Mouse (Mus musculus) kidney, adult 8-10 months (tissue): ENCODE results near the gene Crebrf.
A peak's percentile ranks its signal among the peaks of the same experiment; 100 is the strongest.

Source experiments
- DNase-seq, 2 experiments: peaks; one replicate each; pipeline ENCODE4 v3.0.0; 2022

The Crebrf gene

DNA sequence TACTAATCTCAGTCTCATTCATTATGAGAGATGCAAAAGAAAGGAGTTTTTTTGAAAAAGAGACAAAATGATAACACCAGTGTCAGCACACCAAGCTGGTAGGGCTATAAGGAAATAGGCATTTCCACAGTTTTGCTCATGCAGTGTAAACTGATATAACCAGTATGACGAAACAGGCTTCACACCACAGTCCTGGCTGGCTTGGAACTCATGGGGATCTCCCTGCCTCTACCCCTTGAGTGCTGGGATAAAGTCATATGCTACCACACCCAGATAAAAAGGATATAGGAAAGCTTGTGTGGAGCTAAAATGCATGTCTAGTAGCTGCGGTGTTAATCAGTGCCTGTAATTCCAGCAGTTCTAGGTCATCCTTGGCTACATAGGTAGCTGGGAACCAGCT, 64.0 kb downstream of the Crebrf start:
- DNase-seq, result no peak

DNA sequence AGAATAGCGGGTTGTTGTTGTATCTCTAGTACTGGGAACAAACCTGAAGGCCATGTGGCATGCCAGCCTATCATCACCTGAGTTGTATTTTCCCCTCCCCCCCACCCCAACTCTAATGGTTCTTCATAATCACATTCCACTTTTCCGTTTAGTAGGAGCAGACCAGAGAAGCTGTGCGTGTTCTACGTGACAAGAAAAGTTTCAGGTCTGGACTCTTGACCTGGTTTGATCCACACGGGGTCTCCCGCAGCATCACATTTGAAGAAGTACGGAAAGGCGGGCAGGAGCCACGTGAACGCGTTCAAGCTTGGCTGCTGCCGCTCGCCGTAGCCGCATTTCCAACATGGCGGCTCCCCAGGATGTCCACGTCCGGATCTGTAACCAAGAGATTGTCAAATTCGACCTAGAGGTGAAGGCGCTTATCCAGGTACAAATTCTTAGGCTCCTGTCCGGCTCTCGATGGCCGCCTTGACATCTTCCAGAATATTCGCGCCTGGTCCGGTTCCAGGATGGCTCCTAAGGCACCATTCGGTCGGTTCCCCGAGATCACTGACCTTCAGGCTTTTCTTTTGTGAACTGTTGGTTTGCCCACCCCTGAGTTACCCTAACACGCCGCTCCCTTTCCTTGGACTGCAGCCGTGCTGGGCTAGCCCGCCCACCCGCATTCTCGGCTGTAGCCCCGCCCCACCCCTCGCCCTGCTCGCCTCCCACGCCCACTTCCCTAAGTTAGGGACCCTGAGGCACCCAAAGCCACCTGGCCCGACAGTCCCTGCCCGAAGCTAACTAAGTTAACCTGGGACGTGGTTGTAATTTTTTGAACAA, 65.5 kb downstream of the Crebrf start, which contains the start of gene Bnip1:
Gene Bnip1 (plus strand): TSS at position 317 of the 822 bp plus-strand sequence.
- DNase-seq, result peak; percentile 65 to 83

DNA sequence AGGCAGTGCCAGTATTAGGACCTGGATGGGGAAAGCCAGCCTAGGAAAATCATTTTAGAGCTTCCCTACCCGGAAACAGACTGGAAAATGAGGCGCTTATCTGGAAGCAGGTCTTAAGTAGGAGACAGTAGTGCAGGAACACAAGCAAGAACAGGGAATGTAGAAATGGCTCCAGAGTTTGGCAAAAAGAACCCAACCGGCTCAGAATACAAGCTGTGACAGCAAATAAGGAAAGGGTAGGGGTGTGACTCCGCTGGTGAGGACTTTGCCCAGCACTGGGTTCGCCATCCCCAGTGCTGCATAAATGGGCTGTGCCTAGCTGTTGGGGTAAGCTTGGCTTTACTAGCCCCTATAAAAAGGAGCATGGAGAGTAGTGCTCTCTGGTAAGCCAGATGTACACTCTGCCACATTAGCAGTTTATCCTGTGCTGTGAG, 66.2 kb downstream of the Crebrf start:
- peak; percentile 23 to 31 for DNase-seq

DNA sequence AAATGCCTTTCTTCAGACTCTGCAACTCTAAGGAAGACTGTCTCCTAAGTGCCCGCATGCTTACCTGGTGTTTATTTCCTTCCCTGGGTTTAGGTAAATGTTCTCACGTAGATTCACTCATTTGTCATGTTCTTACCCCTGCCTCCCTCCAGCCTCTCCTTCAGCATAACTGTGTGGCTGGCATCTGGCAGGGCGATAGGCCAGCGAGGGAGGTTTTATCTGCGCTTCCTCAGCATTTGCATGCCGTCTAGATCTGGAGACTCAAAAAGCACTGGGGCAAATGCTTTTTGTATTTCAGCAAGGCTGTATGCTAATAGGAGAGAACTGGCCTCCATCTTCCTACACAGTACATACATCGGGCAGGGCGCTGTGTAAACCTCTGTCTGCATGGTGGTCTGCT, 69.1 kb downstream of the Crebrf start:
- DNase-seq, result no peak

DNA sequence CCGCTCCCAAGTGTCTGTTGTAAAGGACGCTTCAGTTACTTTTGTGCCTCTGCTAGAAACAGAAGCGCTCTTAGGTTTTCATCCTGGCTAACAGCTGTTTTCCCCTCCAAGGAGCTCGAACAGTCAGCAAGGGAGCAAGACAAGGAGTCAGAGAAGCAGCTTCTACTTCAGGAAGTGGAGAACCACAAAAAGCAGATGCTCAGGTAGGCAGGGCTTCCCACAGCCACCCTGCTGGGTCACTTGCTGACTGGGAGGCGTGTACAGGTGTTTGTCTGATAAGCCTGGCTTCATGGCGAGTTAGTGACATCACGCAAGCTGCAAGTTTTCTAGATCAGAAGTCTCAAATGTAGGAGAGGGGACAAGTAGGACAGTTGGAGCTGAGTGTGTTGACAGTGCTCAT, 71.1 kb downstream of the Crebrf start:
- DNase-seq, result no peak

DNA sequence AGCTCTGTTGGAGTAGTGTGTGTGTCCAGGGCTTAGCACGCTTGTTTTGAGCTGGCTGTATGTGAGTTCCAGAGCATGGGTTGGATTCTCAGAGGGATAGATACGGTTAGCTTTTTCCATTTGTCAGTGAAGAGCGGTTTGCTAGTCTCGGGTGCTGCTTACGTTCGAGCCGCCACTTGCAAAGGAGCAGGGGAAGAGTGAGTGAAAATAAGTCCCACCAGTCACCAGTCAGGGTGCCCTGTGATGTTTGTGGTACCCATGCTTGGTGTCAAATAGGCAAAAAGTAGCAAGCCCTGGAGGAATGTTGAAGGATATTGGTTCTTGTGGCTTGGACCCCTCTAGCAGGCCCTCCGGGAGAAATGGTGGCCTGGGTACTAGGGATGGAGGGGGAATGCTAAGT, 73.5 kb downstream of the Crebrf start:
- no peak for DNase-seq

DNA sequence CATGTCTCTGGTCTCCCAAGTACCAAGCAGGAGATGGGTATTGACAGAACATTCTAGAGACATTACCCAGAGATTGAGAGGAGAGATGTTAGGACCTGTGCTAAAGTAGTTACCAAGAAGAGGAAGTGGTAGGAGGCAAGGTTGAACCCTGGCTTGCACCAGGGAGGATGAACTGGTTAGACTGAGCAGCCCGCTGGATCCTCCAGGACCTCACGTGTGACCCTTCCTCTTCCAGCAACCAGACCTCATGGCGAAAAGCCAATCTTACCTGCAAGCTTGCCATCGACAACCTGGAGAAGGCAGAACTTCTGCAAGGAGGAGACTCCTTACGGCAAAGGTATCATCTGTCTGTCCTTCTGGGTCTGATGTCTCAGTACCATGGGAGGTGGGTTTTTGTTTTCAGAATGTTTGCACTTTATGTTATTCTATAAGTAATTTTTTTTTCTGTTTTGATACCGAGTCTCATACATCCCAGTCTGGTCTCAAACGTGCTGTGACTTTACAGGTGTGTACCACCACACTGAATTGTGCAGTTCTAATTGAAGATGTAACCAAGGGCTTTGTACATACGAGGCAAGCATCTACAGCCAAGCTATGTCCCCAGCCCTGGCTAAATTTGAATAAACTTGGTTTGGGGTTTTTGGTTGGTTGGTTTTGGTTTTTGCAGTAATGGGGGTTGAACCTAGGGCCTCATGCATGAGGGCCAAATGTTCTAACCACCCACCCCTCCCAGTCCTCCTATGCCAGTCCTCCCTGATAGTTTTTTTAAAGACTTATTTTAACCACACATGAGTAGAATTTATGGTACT, 74.2 kb downstream of the Crebrf start:
- no peak for DNase-seq

DNA sequence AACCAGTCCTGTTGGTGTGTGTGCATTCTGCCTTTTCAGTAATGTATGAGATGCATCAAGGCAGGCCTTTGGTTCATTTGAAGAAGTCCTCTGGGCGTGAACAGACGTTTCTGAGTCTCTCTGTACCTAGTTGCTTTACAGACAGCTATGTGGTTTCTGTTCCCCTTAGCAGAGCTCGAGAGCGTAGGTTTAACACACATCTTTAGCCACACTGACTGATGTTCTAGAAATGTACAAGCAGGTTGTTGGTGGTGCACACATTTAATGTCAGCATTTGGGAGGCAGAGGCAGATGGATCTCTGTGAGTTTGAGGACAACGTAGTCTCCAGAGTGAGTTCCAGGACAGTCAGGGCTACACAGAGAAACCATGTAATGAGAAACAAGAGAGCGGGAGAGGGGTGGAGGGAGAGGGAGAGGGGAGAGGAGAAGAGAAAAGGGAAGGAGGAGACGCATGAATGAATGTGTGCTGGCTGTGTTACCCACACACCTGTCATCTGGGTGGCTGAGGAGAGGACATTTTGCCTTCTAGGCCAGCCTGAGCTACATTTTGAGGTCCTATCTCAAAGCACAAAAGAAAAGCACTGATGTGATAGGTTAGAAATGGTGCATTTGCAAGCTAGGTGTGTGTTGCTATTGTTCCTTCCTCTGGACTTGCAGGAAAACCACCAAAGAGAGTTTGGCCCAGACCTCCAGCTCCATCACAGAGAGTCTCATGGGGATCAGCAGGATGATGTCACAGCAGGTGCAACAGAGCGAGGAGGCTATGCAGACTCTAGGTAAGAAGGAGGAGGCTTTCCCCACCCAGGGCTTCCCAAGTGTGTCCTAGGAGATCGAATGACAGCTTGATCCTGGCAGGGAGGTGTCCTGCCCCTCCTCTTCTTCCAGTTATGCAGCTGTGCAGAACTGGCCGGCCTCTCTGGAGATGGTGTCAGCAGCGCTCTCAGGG, 75.1 kb downstream of the Crebrf start:
- no peak for DNase-seq

DNA sequence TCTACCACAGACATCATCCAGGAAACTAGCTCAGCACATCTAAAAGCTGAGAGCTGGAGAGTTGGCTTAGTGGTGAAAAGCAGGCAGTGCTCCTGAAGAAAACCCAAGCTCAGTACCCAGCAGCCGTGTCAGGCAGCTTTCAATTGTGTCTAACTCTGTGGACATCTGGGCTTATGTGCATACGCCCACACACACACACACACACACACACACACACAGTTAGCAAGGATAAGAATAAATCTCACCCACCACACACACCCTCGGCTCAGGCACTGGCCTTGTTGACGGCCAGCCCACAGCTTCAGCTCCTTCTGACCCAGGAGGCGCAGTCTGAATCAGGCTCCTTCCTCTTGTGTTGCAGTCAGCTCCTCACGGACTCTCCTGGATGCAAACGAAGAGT, 76.1 kb downstream of the Crebrf start:
- DNase-seq, result no peak

DNA sequence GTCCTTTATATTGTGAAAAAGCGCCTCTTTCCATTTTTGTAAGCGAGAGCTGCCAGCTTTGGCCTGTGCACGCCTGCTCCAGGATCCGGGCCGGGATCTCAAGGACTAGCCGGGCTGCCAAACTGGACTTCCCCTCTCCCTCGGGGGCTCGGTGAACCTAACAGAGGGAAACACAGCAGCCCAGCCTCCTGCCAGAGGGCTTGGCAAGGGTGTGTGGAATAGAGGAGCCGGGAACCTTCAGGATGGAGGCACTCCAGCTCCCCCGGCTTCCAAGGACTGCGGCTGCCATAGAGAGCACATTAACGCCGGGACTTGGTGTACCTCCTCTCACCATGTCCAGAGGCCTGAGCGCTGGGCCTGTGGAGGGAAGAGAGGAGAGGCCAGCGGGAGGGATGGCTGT, 76.6 kb downstream of the Crebrf start:
- no peak for DNase-seq

DNA sequence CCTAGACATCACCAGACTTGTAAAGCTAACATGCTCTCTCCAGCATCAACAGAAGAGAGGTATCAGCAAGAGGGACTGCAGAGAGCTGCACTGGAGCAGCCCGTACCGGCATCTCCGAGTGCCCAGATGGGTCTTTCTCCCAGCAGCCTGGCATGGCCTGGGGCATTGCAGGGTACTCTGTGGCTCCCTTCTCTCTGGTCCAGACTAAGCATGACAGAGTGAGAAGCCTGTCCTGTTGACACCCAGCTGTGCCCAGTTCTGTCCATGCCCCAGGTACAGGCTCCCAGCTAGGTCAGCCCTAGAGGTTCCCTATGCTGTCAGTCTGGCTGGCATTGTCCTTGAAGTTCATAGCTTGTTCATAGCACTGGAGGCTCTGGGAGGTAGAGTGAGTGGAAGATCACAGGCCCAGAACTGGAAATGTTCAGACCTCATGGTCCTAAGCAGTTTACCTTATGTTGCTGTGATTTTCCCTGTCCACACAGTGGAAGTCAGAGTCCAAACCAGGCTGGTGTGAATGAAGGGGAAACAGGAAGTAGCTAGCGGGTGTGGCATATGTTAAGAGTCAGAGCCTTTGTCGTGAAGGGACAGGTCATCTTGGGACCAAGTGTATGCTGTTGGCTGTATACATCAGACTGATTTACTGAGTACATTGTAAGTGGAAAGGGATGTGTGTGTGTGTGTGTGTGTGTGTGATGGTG, 77.8 kb downstream of the Crebrf start:
- DNase-seq, result no peak

DNA sequence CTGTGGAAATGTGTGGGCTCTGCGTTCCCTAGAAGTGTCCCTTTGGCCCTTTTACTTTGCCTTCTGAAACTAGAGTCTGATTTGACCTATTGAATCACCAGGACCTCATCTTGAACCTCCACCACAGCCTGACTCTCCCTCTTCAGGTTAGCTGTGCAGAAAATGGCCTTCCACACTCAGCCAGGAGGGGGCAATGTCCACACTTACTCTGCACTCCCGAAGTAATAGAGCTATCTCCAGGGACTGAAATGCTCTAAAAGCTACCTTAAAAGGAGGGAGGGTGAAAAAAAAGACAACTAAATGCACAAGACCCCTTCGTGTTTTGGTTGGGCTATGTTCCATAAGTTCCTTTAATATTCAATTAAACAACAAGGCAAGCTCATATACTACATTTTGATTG, 79.3 kb downstream of the Crebrf start:
- peak; percentile 43 to 77 for DNase-seq

DNA sequence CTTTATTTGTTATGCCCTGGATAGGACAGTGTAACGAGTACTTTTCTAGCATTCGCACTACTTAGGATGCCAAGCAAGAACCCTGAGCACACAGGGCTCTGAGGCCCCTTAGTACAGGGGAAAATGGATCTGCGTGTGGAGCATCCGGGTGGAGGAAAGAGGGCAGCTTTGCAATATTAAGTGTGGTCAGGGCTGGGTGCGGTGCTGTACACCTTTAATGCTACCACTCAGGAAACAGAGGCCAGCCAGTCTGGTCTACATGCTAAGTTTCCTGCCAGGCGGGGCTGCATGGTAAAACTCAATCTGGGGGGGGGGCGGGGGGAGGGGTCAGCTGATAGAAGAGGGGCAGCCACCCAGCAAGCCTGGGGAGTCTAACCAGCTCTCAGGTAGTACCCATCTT, 79.9 kb downstream of the Crebrf start:
- no peak for DNase-seq

DNA sequence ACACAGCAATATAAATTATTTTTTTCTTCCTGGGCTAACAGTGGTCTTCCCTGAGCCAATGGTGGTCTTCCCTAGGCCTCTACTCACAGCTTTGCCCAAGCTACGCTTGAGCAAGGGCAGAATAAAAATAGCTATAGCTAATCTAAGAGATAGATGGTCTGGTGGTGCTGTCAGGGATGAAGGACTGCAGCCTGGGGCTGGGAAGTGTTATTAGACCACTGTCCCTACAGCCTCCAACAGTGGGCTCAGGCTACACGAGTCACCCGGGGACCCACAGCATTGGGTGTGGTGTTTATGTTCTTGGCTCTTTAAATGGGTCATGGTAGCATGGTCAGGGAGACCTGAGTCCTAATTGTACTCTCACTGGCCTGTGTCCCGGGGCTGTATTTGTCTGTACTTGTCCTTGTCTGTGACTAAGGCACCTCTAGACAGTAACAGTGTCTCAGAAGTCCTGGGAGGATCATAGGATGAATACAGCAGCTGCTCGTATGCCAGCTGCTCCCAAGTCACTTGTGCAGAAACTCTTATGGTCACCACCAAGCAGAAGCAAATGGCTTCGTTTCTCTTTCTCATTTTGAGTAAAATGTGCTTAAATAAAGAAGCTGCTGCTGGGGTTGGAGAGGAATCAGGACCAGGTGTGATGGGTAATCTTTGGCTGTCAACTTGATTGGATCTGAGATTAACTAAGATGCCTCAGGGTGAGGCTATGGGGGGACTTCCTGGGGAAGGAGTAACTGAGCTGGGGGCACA, 82.1 kb downstream of the Crebrf start:
- no peak for DNase-seq

DNA sequence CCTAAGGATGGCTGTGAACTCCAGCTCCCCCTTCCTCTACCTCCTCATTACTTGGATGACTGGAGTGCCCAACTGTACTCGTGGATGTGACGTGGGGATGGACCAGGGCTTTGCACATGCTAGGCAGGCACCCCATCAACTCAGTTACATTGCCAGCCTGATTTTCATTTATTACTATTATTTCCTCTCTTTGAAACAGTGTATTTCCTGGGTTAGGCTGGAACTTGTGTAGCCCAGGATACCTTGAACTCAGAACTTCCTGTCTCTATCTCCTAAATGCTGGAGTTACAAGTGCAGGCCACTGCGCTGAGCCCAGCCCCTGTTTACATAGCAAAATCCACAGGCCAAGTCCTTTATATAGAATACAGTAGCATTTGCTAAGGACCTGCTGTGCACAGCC, 87.4 kb downstream of the Crebrf start:
- DNase-seq, result no peak

DNA sequence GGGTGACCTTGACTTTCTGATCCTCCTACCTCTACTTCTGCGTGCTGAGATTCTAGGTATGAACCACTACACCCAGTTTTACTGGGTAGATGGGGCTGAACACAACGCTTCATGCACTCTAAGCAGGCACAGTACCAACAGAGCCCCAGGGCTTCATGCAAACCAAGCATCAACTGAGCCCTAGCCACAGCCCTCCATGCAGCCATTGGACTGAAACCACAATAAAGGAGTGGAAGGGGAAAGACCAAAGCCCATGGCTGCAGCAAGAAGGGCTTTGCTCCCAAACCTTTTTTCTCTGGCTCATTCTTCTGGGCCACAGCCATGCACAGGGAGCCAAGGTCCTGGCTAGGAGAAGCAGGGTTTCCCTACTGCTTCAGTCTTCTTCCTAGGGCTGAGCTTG, 97.2 kb downstream of the Crebrf start:
- DNase-seq, result no peak

DNA sequence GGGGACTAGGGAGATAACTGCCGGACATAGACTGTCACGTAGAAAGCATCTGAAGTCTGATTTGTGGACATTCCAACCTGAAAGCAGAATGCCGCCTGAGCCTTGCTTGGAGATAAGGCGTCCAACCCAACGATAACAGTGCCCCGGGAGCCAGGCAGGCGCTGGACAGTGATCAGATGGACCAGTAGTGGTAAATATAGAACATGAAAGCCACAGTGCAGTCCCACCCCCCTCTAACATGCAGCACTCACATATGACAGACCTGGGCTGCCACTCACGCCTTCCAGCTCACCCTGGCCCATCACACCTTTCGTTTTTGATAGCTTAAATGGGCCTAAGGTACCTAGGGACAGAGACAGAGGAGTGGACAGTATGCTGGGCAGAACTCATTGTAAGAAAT, 98.0 kb downstream of the Crebrf start:
- DNase-seq, result no peak

DNA sequence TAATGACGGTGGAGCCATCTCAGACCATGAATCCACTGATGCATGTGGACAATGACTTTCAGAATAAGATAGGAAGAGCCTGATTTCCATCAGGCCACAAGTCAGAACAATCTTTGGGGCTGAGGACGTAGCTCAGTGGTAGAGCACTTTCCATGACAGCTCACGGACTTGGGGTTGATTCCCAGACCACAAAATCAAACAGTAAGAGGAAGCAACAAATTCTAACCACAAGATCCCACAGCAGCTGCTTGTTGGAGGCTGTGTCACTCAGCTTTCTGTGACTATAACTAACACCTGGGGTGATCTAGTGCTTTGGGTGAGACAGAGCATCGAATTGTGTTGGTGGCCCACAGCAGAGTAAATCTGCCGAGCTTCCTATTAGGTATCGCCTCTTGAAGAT, 101.4 kb downstream of the Crebrf start:
- DNase-seq, result no peak

DNA sequence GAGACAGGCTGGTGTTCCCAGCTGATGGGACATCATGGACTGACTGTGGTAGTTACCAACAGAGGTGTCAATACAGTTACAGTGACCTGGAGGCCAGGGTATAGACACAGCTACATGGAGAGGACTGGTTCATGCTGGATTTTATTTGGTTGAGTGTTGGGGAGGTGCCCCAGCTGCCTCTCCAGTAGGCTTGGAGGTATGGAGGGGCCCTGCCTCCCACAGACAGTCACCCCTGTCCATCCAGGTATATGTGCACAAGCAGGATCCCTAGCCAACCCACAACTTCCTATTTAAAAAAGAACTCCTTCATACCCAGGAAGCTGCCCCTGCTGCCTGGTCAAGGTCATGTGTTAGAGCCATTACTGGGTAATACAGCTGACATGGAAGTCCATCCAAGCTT, 102.3 kb downstream of the Crebrf start:
- DNase-seq, result no peak

DNA sequence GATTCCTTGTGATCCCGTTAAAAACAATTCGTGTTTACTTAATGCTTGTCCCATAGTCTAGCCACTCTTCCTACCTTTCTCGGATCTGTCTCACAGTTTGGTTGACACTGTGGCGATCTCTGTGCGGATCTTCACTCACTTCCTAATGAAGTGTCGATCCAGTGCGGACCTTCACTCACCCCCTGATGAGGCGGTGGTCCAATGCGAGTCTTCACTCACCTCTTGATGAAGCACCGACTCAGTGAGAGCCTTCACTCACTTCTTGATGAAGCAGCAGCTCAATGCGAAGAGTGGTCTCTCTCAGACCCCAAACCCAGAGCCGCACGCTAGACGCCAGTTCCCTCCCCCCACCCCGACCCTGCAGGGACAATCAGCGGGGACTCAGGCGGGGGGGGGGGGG, 110.7 kb downstream of the Crebrf start:
- no peak for DNase-seq
